Mouse (Mus musculus) hindbrain, postnatal 0 days (tissue): Measurements from ENCODE around the gene Prima1. TPM values are rescaled to one million over a fixed set of nuclear protein-coding genes. Genes with fewer than 3 reads are reported as not detected.

Experiments
- ATAC-seq: fragments of 200-750 bp; cut with Nextera tagmentation; 2 replicates; pipeline ENCODE4 v1.8.0; 2017; ENCODE audit warnings: mild to moderate bottlenecking, moderate TSS enrichment, moderate library complexity
- DNase-seq: peaks from one replicate; pipeline ENCODE4 v3.0.0-alpha.2; 2015; ENCODE audit warnings: low spot score
- H3K27ac ChIP-seq: fragments of 300-500 bp; sonication (generic); 2 replicates; pipeline ENCODE4 v1.5.1; 2014; ENCODE audit warnings: mild to moderate bottlenecking
- H3K27me3 ChIP-seq: fragments of 300-500 bp; sonication (generic); 2 replicates; pipeline ENCODE4 v1.6.1; 2014; ENCODE audit warnings: low read length, mixed read lengths; ENCODE audit not compliant: insufficient read depth
- H3K36me3 ChIP-seq: fragments of 300-500 bp; sonication (generic); 2 replicates; pipeline ENCODE4 v1.6.1; 2014; ENCODE audit warnings: low read length, mixed read lengths; ENCODE audit not compliant: insufficient read depth
- H3K4me1 ChIP-seq: fragments of 300-500 bp; sonication (generic); 2 replicates; pipeline ENCODE4 v1.6.1; 2014; ENCODE audit warnings: antibody characterized with exemption, low read length, mixed read lengths; ENCODE audit not compliant: insufficient read depth
- H3K4me2 ChIP-seq: fragments of 300-500 bp; sonication (generic); 2 replicates; pipeline ENCODE4 v1.6.1; 2014; ENCODE audit warnings: low read depth, mild to moderate bottlenecking, low read length, moderate library complexity, mixed read lengths
- H3K4me3 ChIP-seq: fragments of 300-500 bp; sonication (generic); 2 replicates; pipeline ENCODE4 v1.5.1; 2014; ENCODE audit warnings: low read length
- H3K9ac ChIP-seq: fragments of 300-500 bp; sonication (generic); replicated peaks from 2 replicates; pipeline ENCODE4 v1.6.1; 2014; ENCODE audit warnings: mild to moderate bottlenecking, low read length, moderate library complexity, mixed read lengths
- H3K9me3 ChIP-seq: fragments of 300-500 bp; sonication (generic); 2 replicates; pipeline ENCODE4 v1.6.1; 2016; ENCODE audit warnings: low read length, mixed read lengths
- CTCF ChIP-seq: IDR thresholded peaks from 2 replicates; pipeline ENCODE4 v1.5.1; 2016; ENCODE audit warnings: antibody characterized with exemption, control low read depth, low read depth
- WGBS: fragments of 180-500 bp; shearing (Covaris S2); extraction: QIAGEN DNeasy Blood & Tissue Kit; methylation state at CpG from one replicate; pipeline ENCODE4 v1.1.7; 2014; 5-methylcytosine and 5-hydroxymethylcytosine counted together
- polyA plus RNA-seq: library from polyadenylated mRNA; unstranded; fragments of >200 nt; fragmentation: Nextera tagmentation; extraction: Ambion mirVana; gene quantifications from 2 replicates; pipeline ENCODE4 v1.2.1, GENCODE M21; 2015
- total RNA-seq: library from RNA; depleted of rRNA; stranded (reverse); fragments of >200 nt; gene quantifications from 2 replicates; pipeline ENCODE4 v1.2.3, GENCODE M21; 2014

Prima1 gene
- total and polyA plus RNA-seq, 2 experiments from 2014 or later = 0.93 to 1.3 TPM

- H3K9ac ChIP-seq = no peak overlapping the region
- H3K4me1 ChIP-seq = no peaks in the 10 kb centered on the region
- DNase-seq (no peak), ATAC-seq (no peak)
- no peak for TF ChIP-seq CTCF
- H3K27ac ChIP-seq = no peak overlapping the region
- H3K36me3 ChIP-seq = no peaks in the 10 kb centered on the region
- no peaks in the 10 kb centered on the region for H3K27me3 ChIP-seq
- H3K4me3 ChIP-seq = no peak overlapping the region
- no peaks in the 10 kb centered on the region for H3K9me3 ChIP-seq
- WGBS = 87% methylated on average over 2 of the region's 2 CpGs
- H3K4me2 ChIP-seq = no peak overlapping the region
Observed at GRCm38 (mm10) chr12:103273732-103274131, 31.8 kb upstream of the Prima1 start.

- 67% methylated on average over 6 of the region's 6 CpGs for WGBS
- ATAC-seq = no peak
- Histone ChIP-seq H3K4me1 (no peaks in the 10 kb centered on the region), H3K4me2 (no peak overlapping the region), H3K4me3 (no peak overlapping the region), H3K36me3 (no peaks in the 10 kb centered on the region), H3K9ac (no peak overlapping the region), H3K27ac (no peak overlapping the region), H3K27me3 (no peaks in the 10 kb centered on the region), H3K9me3 (no peaks in the 10 kb centered on the region)
- no peak for DNase-seq
- TF ChIP-seq CTCF = no peak
Observed at GRCm38 (mm10) chr12:103273051-103273450, 31.1 kb upstream of the Prima1 start.

GRCm38 (mm10) chr12:103272176-103272575, 30.2 kb upstream of the Prima1 start:
- Histone ChIP-seq H3K36me3 (no peaks in the 10 kb centered on the region), H3K4me3 (no peak overlapping the region), H3K4me2 (no peak overlapping the region), H3K27me3 (no peaks in the 10 kb centered on the region), H3K9me3 (no peaks in the 10 kb centered on the region), H3K9ac (no peak overlapping the region), H3K27ac (no peak overlapping the region), H3K4me1 (no peaks in the 10 kb centered on the region)
- WGBS = 90% methylated on average over 3 of the region's 3 CpGs
- ATAC-seq (no peak), DNase-seq (no peak)
- TF ChIP-seq CTCF = no peak

- H3K4me1 ChIP-seq = no peaks in the 10 kb centered on the region
- H3K4me3 ChIP-seq = no peak overlapping the region
- no peak overlapping the region for H3K27ac ChIP-seq
- H3K9ac ChIP-seq = no peak overlapping the region
- H3K9me3 ChIP-seq = no peaks in the 10 kb centered on the region
- H3K27me3 ChIP-seq = no peaks in the 10 kb centered on the region
- H3K4me2 ChIP-seq = no peak overlapping the region
- H3K36me3 ChIP-seq = no peaks in the 10 kb centered on the region
- TF ChIP-seq CTCF = no peak
- DNase-seq = no peak
- no peak for ATAC-seq
- WGBS = 32% methylated on average over 3 of the region's 3 CpGs
Observed at GRCm38 (mm10) chr12:103266605-103267004, 24.7 kb upstream of the Prima1 start.

GRCm38 (mm10) chr12:103262017-103262865, 20.3 kb upstream of the Prima1 start:
- Histone ChIP-seq H3K4me1 (no peaks in the 10 kb centered on the region), H3K4me2 (no peak overlapping the region), H3K27me3 (no peaks in the 10 kb centered on the region), H3K36me3 (no peaks in the 10 kb centered on the region), H3K27ac (no peak overlapping the region), H3K4me3 (no peak overlapping the region), H3K9ac (no peak overlapping the region), H3K9me3 (no peaks in the 10 kb centered on the region)
- peak; percentile 52 for TF ChIP-seq CTCF
- DNase-seq (peak; percentile 33), ATAC-seq (peak; percentile 53; the same call in 1 of the 2 replicates)
- 54% methylated on average over 13 of the region's 13 CpGs for WGBS

- WGBS = 77% methylated on average over 8 of the region's 8 CpGs
- TF ChIP-seq CTCF = no peak
- H3K4me3 ChIP-seq = no peak overlapping the region
Observed at GRCm38 (mm10) chr12:103252901-103253434, 11.0 kb upstream of the Prima1 start.

GRCm38 (mm10) chr12:103251151-103251550, 9.2 kb upstream of the Prima1 start:
- no peak overlapping the region for H3K4me3 ChIP-seq
- H3K4me2 ChIP-seq = no peak overlapping the region
- no peaks in the 10 kb centered on the region for H3K36me3 ChIP-seq
- ATAC-seq (no peak), DNase-seq (no peak)
- H3K27ac ChIP-seq = no peak overlapping the region
- TF ChIP-seq CTCF = no peak
- H3K4me1 ChIP-seq = no peaks in the 10 kb centered on the region
- WGBS = 75% methylated on average over 5 of the region's 5 CpGs
- H3K27me3 ChIP-seq = no peaks in the 10 kb centered on the region
- H3K9me3 ChIP-seq = no peaks in the 10 kb centered on the region
- H3K9ac ChIP-seq = no peak overlapping the region

More at GRCm38 (mm10) chr12:103252901-103253434, 11.0 kb upstream of the Prima1 start:
- H3K9ac ChIP-seq = no peak overlapping the region
- no peak overlapping the region for H3K4me2 ChIP-seq
- no peaks in the 10 kb centered on the region for H3K9me3 ChIP-seq
- H3K27ac ChIP-seq = no peak overlapping the region
- H3K27me3 ChIP-seq = no peaks in the 10 kb centered on the region
- DNase-seq (no peak), ATAC-seq (no peak)
- H3K4me1 ChIP-seq = no peaks in the 10 kb centered on the region
- H3K36me3 ChIP-seq = no peaks in the 10 kb centered on the region
